ENCODE assay signal across 24 mouse cellular contexts in the genomic region with DNA sequence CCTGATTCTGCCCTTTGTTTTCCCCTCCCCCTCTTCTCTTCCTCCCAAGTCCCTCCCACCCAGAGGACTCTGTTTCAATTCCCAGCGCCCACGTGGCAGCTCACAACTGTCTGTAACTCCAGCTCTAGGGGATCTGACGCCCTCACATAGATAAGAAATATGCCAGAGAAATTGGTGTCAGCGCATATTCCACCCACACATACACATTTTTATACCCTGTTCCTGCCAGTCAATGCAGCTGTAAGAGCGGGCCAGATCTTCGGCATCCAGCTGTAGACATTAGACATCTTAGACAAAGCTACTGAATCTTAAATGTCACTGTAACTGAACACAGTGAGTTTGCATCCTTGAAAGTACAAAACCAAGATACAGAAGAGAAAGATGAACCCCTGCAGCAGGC.
"Had no signal": no experiment of that assay in that cellular context is flagged by ENCODE, and none has a peak within 500 bp of the region (broad histone marks: within the 10 kb centered on the region; RNA-seq: fewer than 3 reads in every experiment).

No protein-coding gene starts in this region.

- H3K4me1 ChIP-seq: heart, embryonic 13.5 days; heart, embryonic 15.5 days; hindbrain, embryonic 13.5 days; hindbrain, embryonic 15.5 days; intestine, embryonic 15.5 days; limb, embryonic 10.5 days; limb, embryonic 12.5 days had no signal

- H3K4me3 ChIP-seq: gastrocnemius, adult 2 months; heart, embryonic 13.5 days; heart, embryonic 15.5 days; hindbrain, embryonic 13.5 days; hindbrain, embryonic 15.5 days; intestine, embryonic 15.5 days; layer of hippocampus, adult 2 months; left cerebral cortex, adult 2 months; limb, embryonic 10.5 days; limb, embryonic 12.5 days; liver, embryonic 13.5 days had no signal

- DNase-seq: gastrocnemius, adult 2 months; gastrocnemius, postnatal 10 days; gastrocnemius, postnatal 25 days; heart, adult 18-20 months; heart, postnatal 14 days; heart, postnatal 36 days; kidney, adult 18-20 months; kidney, adult 8-10 months; kidney, postnatal 10 days; kidney, postnatal 25 days; kidney, postnatal 4 days; liver; liver, embryonic 13.5 days had no signal

- H3K9me3 ChIP-seq: heart, embryonic 13.5 days; heart, embryonic 15.5 days; hindbrain, embryonic 13.5 days; hindbrain, embryonic 15.5 days; intestine, embryonic 15.5 days; limb, embryonic 10.5 days; limb, embryonic 12.5 days; liver, embryonic 13.5 days had no signal

- H3K27me3 ChIP-seq: heart, embryonic 13.5 days; heart, embryonic 15.5 days; hindbrain, embryonic 13.5 days; hindbrain, embryonic 15.5 days; intestine, embryonic 15.5 days; limb, embryonic 12.5 days; liver, embryonic 13.5 days had no signal

- ATAC-seq: hindbrain, postnatal 0 days; intestine, embryonic 15.5 days; intestine, postnatal 0 days had no signal

- H3K36me3 ChIP-seq: heart, embryonic 13.5 days; heart, embryonic 15.5 days; hindbrain, embryonic 13.5 days; hindbrain, embryonic 15.5 days; intestine, embryonic 15.5 days; limb, embryonic 10.5 days; limb, embryonic 12.5 days; liver, embryonic 13.5 days had no signal

- H3K27ac ChIP-seq: gastrocnemius, adult 2 months; heart, embryonic 13.5 days; heart, embryonic 15.5 days; hindbrain, embryonic 13.5 days; hindbrain, embryonic 15.5 days; hindbrain, postnatal 0 days; intestine, embryonic 15.5 days; layer of hippocampus, adult 2 months; left cerebral cortex, adult 2 months; limb, embryonic 10.5 days; limb, embryonic 12.5 days; liver, embryonic 13.5 days had no signal
